Mouse (Mus musculus) stomach, adult 2 months (tissue): ENCODE results near the gene Zfp458. TPM values are rescaled to one million over a fixed set of nuclear protein-coding genes. Genes with fewer than 3 reads are reported as not detected.

Experiments
- polyA plus RNA-seq: library from polyadenylated mRNA; depleted of rRNA; stranded (reverse); fragments of >200 nt; gene quantifications from 2 replicates; pipeline ENCODE4 v1.2.3, GENCODE M21; 2012; rRNA removed

The Zfp458 gene
- polyA plus RNA-seq: 0.04 and 0.17 TPM in 2 replicates

DNA sequence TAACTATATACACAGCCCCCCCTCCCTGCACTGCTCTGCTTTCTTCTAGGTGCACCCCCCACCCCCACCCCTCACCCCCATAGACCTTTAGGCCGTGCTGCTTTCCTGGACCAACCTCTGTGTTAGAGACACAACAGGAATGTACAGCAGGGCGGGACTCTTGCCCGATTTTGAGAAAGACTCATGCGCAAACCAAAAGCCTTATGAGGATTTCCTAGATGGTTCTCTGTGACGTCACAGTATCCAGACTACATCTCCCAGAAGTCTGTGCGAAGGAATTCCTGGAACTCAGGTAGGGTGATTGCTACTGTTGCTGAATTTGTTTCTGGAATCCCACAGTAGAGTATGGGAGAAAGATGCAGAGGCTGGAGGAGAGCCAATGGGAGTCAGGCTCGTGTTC lies at the start of gene Zfp458:
Zfp458 (minus strand) TSS at position 153 of the 400 bp plus-strand sequence.

GRCm38 (mm10) chr13:67305822-67306672 lies 27.8 kb upstream of the Zfp458 start, which contains the start of gene Zfp457:
TSS of gene Zfp457 (minus strand) at chr13:67306485.

Other genes with a start within 250 kb of the Zfp458 start
- 0.03 TPM in 1 of 2 replicates, not detected in the other for gene Zfp712, start 217.3 kb downstream of the Zfp458 start, polyA plus RNA-seq
- not detected in 2 replicates for gene Zfp708, start 180.5 kb downstream of the Zfp458 start, polyA plus RNA-seq
- 0.23 and 0.35 TPM in 2 replicates for gene Gm28557, start 169.9 kb downstream of the Zfp458 start, polyA plus RNA-seq
- gene Rslcan18, start 162.2 kb downstream of the Zfp458 start, polyA plus RNA-seq: 0.02 TPM in 2 replicates
- 0.02 TPM in 1 of 2 replicates, not detected in the other for gene Zfp759, start 156.8 kb downstream of the Zfp458 start, polyA plus RNA-seq
- gene Rsl1, start 105.3 kb downstream of the Zfp458 start, polyA plus RNA-seq: 0.15 and 0.16 TPM in 2 replicates
- 0.02 TPM in 1 of 2 replicates, not detected in the other for gene Zfp455, start 84.0 kb downstream of the Zfp458 start, polyA plus RNA-seq
- gene Zfp457, start 28.0 kb upstream of the Zfp458 start, polyA plus RNA-seq: 0.13 and 0.19 TPM in 2 replicates
- 0.09 TPM in 2 replicates for gene Zfp595, start 54.1 kb upstream of the Zfp458 start, polyA plus RNA-seq
- gene Gm28044, start 82.1 kb upstream of the Zfp458 start, polyA plus RNA-seq: not detected in 2 replicates
- gene Zfp953, start 82.1 kb upstream of the Zfp458 start, polyA plus RNA-seq: 0.02 and 0.03 TPM in 2 replicates
- not detected in 2 replicates for gene Gm28041, start 97.3 kb upstream of the Zfp458 start, polyA plus RNA-seq
- gene Zfp456, start 97.3 kb upstream of the Zfp458 start, polyA plus RNA-seq: 0.02 TPM in 1 of 2 replicates, not detected in the other
- gene Zfp429, start 121.4 kb upstream of the Zfp458 start, polyA plus RNA-seq: 0.43 and 0.54 TPM in 2 replicates
- gene Zfp459, start 143.0 kb upstream of the Zfp458 start, polyA plus RNA-seq: 0.03 and 0.14 TPM in 2 replicates
- 0.08 and 0.09 TPM in 2 replicates for gene Zfp874a, start 173.2 kb upstream of the Zfp458 start, polyA plus RNA-seq
- gene Zfp874b, start 205.8 kb upstream of the Zfp458 start, polyA plus RNA-seq: 0.05 and 0.37 TPM in 2 replicates
- 0.06 and 0.09 TPM in 2 replicates for gene Zfp58, start 222.1 kb upstream of the Zfp458 start, polyA plus RNA-seq
- gene Gm26965, start 247.7 kb upstream of the Zfp458 start, polyA plus RNA-seq: not detected in 2 replicates
- gene Zfp87, start 247.7 kb upstream of the Zfp458 start, polyA plus RNA-seq: 3.0 and 3.3 TPM in 2 replicates